Mouse (Mus musculus) ES-Bruce4 (cell line): Measurements from ENCODE around the gene Krt82. TPM values are rescaled to one million over a fixed set of nuclear protein-coding genes. Genes with fewer than 3 reads are reported as not detected.
"Not testable (repeated sequence)": the region's sequence is repeated elsewhere in the genome, so short reads cannot be mapped to it uniquely, and the experiment has no call there.

Experiments used
- H3K27ac ChIP-seq: 2 replicates; pipeline ENCODE4 v1.5.1; 2012; ENCODE audit warnings: low read length, inconsistent platforms; ENCODE audit not compliant: insufficient read depth
- H3K27me3 ChIP-seq: 2 replicates; pipeline ENCODE4 v1.6.1; 2012; ENCODE audit warnings: mild to moderate bottlenecking, low read length, inconsistent platforms; ENCODE audit not compliant: control insufficient read depth, poor library complexity, insufficient read depth, severe bottlenecking
- H3K36me3 ChIP-seq: 2 replicates; pipeline ENCODE4 v1.6.1; 2012; ENCODE audit warnings: inconsistent platforms, mild to moderate bottlenecking, low read length, moderate library complexity; ENCODE audit not compliant: control insufficient read depth, poor library complexity, insufficient read depth, severe bottlenecking
- H3K4me1 ChIP-seq: one replicate; pipeline ENCODE4 v1.8.1; 2011; ENCODE audit warnings: low read length; ENCODE audit not compliant: control insufficient read depth, insufficient read depth
- H3K4me3 ChIP-seq: 2 replicates; pipeline ENCODE4 v1.5.1; 2011; ENCODE audit warnings: low read depth, mild to moderate bottlenecking, low read length
- H3K9ac ChIP-seq: 2 replicates; pipeline ENCODE4 v1.6.1; 2012; ENCODE audit warnings: low read depth, mild to moderate bottlenecking, inconsistent platforms; ENCODE audit not compliant: poor library complexity, severe bottlenecking
- H3K9me3 ChIP-seq: replicated peaks from 2 replicates; pipeline ENCODE4 v1.6.1; 2012; ENCODE audit warnings: mild to moderate bottlenecking, low read length, inconsistent platforms; ENCODE audit not compliant: control insufficient read depth, poor library complexity, insufficient read depth, severe bottlenecking
- CTCF ChIP-seq: IDR thresholded peaks from one replicate; pipeline ENCODE4 v1.8.1; 2011; ENCODE audit warnings: low read depth, low read length
- EP300 ChIP-seq: IDR thresholded peaks from 2 replicates; pipeline ENCODE4 v1.6.1; 2011; ENCODE audit warnings: low read depth, low read length; ENCODE audit not compliant: insufficient read depth
- POLR2A ChIP-seq: IDR thresholded peaks from one replicate; pipeline ENCODE4 v1.8.1; 2011; ENCODE audit warnings: low read length; ENCODE audit not compliant: insufficient read depth
- polyA plus RNA-seq: library from polyadenylated mRNA; stranded (reverse); fragments of >200 nt; gene quantifications from 2 replicates; pipeline ENCODE4 v1.2.4, GENCODE M21; 2011; ENCODE audit warnings: low read depth; ENCODE audit not compliant: missing spikeins, insufficient read depth, insufficient read length

The Krt82 gene
- polyA plus RNA-seq, 1 experiment = not detected

DNA sequence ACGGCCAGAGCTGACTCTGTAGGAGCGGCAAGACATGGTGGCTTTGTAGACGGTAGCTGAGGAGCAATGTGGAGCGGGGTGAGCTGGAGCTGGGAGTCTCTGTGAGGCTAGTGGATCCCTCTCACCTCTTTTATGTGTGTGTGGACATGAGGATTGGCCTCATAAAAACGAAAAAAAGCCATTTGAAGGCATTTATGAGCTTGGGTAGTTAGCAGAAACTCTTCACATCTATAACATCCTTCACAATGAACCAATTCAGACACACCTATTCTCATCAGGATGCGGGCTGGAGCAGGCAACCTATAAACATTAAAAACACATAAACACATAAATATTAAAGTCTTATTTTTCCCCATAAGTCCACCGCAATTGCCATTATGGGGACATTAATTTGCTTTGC is 17.7 kb downstream of the Krt82 start, which contains the start of gene Krt84:
Gene Krt84, minus strand, starts transcription at position 101 of the 400 bp plus-strand sequence.
- Histone ChIP-seq H3K27ac (no peak within 1 kb of the TSS), H3K27me3 (no peaks in the 10 kb centered on the region), H3K9ac (no peak within 1 kb of the TSS), H3K4me3 (no peak within 1 kb of the TSS), H3K36me3 (no peaks in the 10 kb centered on the region), H3K4me1 (no peaks in the 10 kb centered on the region), H3K9me3 (no peaks in the 10 kb centered on the region)
- TF ChIP-seq POLR2A (no peak), CTCF (no peak), EP300 (no peak)

GRCm38 (mm10) chr15:101522556-101523232 is 27.8 kb downstream of the Krt82 start:
- Histone ChIP-seq H3K27me3 (no peaks in the 10 kb centered on the region), H3K36me3 (no peaks in the 10 kb centered on the region), H3K9ac (no peak overlapping the region), H3K4me3 (no peak overlapping the region), H3K9me3 (no peaks in the 10 kb centered on the region), H3K27ac (no peak overlapping the region), H3K4me1 (no peaks in the 10 kb centered on the region)
- TF ChIP-seq CTCF = no peak
- no peak for TF ChIP-seq EP300
- no peak for TF ChIP-seq POLR2A

DNA sequence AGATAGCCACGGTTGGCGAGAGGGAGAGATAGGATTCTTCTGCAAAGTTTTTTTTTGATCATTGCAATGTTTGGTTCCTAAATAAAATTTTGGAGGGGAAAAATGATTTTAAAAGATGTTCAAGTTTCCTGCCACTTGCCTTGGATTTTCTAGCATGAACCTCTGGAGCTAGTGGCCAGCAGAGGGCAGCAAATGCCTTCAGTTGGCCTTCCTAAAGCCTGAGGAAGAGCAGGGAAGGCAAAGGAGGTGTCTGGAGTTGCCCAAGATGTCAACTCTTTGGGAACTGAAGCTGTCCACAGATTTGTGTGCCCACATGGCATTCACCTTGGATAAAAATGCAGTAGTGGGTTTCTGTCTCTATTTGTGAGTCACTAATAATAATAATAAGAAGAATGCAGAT is 30.7 kb downstream of the Krt82 start:
- no peak overlapping the region for H3K9ac ChIP-seq
- no peaks in the 10 kb centered on the region for H3K9me3 ChIP-seq
- H3K27ac ChIP-seq = no peak overlapping the region
- no peaks in the 10 kb centered on the region for H3K4me1 ChIP-seq
- no peaks in the 10 kb centered on the region for H3K36me3 ChIP-seq
- H3K27me3 ChIP-seq = no peaks in the 10 kb centered on the region
- TF ChIP-seq EP300 (no peak), CTCF (peak; percentile 84)
- no peak overlapping the region for H3K4me3 ChIP-seq

GRCm38 (mm10) chr15:101517161-101517560 is 33.3 kb downstream of the Krt82 start, which contains the start of gene Gm49425:
Gm49425 (minus strand) TSS chr15:101517261.
- not testable (repeated sequence) for H3K9ac ChIP-seq, H3K36me3 ChIP-seq, H3K27me3 ChIP-seq, H3K4me1 ChIP-seq, H3K27ac ChIP-seq, H3K9me3 ChIP-seq, H3K4me3 ChIP-seq

DNA sequence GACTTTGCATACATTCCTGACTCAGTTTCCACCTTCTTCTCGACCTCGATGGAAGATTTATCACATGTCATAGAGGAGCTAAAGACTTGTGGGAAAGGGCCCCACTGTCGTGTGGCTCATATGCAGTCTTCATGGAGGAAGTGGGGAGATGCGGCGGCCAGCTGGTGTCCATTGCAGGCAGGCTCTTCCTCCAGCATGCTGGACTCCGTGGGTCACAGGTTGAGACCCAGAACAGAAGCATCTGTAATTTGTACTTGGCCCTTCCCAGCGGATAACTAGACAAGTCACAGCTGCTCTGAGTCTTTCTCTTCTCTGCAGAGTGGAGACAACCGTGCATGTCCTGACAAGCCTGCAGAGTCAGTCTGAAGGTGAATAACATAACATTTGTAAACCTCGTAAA is 42.2 kb downstream of the Krt82 start:
- Histone ChIP-seq H3K27me3 (no peaks in the 10 kb centered on the region), H3K9ac (no peak overlapping the region), H3K36me3 (no peaks in the 10 kb centered on the region)

DNA sequence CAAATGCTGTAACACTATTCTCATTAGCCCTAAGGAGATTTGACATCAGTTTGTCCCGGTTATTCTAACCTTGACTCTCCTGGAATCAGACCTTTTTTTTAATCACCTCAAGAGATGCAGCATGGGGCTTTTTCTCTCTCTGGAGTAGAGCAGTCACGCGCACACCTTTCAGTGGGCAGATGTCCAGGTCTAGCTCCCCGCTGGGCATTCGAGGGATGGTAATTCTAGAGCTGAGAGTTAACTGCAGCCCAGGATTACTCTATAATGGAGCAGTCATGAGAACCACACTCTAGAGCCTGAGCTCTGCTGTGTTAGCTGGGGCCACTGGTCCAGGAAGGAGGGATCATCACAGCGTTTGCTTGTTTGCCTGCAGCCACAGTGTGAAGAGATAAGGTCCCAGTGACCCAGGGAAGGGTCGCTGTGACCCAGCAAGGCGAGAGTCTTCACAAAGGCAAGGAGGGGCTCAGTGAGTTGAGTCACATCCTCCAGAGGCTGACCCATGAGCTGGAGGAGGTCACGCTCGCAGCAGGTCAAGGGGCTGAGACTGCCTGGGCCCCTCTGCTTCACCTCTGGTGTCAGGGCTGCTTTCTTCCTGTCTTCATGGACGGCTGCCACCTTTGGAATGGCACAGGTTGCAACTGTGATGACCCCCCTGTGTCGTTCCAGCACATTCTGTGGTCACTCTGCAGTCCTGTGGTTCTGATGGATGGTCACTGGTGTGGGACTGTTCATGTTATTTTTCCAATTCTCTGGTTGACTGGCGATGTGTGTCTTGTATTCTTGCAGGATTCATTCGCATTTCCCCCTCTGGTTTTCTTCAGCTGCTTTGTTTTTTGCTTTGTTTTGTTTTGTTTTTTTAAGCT is 43.3 kb downstream of the Krt82 start:
- TF ChIP-seq CTCF (no peak), POLR2A (no peak), EP300 (no peak)
- H3K27ac ChIP-seq = no peak overlapping the region
- no peaks in the 10 kb centered on the region for H3K36me3 ChIP-seq
- no peak overlapping the region for H3K9ac ChIP-seq
- H3K27me3 ChIP-seq = no peaks in the 10 kb centered on the region
- H3K9me3 ChIP-seq = no peaks in the 10 kb centered on the region
- no peak overlapping the region for H3K4me3 ChIP-seq
- no peaks in the 10 kb centered on the region for H3K4me1 ChIP-seq

More for the DNA sequence above, 42.2 kb downstream of the Krt82 start:
- Histone ChIP-seq H3K27ac (no peak overlapping the region), H3K4me3 (no peak overlapping the region), H3K4me1 (no peaks in the 10 kb centered on the region), H3K9me3 (no peaks in the 10 kb centered on the region)
- TF ChIP-seq CTCF (no peak), EP300 (no peak), POLR2A (no peak)
